Mouse (Mus musculus) gastrocnemius, adult 18-20 months (tissue): ENCODE results near the gene Susd1. TPM values are rescaled to one million over a fixed set of nuclear protein-coding genes. Genes with fewer than 3 reads are reported as not detected.

Experiments used
- DNase-seq: peaks from one replicate; pipeline ENCODE4 v3.0.0; 2021; ENCODE audit warnings: low spot score
- total RNA-seq, 2 experiments: library from RNA; stranded (reverse); gene quantifications; 2 replicates each; pipeline ENCODE4 v1.2.3; 2021

Susd1 gene
- total RNA-seq, 2 experiments from 2014 or later, result 0.45 to 0.50 TPM

DNA sequence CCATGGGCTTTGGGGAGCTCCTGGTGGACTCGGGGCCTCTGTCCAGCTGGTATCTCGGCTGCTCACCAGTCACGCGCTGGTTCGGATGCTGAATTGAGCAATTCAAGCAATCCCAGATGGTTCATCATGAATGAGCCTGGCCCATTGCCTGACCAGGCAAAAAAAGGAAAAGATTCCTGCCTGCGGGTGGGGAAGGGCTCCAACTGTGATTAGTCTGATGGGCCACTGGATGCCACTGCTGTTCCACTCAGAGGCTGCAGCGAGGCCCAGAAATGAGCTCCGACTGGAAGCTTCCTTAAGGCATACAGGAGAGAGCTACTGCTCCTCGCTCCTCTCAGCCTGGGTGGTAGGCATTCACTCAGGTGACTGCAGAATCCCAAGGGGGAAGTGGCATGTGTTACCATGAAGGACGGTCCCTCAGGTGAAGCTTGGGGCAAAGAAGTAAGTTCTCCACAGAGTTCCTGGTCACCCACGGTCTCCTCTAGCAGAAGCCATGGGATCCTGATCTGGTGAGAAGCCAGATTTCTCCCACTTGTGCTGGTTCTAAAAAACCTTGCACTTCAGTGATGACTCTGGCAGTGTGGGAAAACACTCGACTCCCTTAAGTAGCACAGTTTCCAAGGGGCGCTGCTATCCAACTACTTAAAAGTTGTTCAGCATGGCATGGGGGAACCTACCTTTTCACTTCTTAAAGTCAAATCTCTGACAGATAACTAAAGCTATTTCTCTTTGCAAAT lies 57.3 kb downstream of the Susd1 start:
- peak; percentile 73 for DNase-seq

GRCm38 (mm10) chr4:59380478-59380877 lies 58.0 kb downstream of the Susd1 start:
- DNase-seq, result no peak

DNA sequence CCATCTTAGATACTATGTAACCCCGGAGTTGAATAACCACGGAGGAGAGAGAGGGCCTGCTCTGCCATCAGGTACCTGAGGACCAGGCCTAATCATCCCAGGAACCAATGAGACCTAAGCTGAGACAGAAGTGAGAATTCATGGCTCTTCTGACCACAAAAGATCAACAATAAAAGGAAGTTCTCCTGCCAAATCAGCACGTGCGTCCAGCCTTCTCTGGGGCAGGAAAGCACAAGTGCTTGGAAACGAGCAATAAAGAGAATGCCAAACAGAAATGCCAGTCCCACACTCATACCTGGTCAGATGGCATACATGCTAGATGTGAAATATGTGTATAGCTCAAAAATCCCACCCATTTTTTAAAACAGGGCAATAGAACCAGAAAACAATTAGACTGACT lies 58.6 kb downstream of the Susd1 start:
- DNase-seq, result no peak

GRCm38 (mm10) chr4:59378631-59379030 lies 59.8 kb downstream of the Susd1 start:
- no peak for DNase-seq

DNA sequence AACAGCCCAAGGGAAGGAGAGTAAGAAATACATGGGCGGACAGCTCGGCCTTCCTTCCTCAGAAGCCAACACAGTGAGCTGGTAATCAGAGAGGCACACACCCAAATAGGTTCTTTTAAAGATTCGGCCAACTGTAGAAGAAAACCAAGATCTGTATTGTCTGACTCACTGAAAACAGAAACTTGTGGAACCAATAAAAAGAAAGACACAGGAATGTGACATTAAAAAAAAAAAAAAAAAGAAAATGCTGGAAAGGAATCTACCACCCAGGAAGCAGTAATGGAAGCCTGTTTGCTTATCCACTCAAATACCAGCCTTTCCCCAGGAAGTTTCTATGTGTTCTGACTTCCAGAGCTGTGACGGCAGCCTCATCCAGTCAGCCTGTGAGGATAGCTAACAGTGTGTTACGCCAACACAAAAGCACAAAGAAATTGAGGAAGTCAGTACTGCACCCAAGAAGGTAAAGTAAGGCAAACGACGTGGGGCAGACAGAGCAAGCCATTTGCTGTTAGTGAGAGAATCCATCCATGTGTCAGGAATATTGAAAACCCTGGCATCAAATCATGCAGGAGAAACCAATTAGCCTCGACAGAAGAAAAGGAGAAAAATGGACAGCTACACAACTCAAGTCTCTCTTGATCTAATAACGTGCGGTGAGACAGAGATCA lies 64.0 kb downstream of the Susd1 start:
- DNase-seq, result no peak

DNA sequence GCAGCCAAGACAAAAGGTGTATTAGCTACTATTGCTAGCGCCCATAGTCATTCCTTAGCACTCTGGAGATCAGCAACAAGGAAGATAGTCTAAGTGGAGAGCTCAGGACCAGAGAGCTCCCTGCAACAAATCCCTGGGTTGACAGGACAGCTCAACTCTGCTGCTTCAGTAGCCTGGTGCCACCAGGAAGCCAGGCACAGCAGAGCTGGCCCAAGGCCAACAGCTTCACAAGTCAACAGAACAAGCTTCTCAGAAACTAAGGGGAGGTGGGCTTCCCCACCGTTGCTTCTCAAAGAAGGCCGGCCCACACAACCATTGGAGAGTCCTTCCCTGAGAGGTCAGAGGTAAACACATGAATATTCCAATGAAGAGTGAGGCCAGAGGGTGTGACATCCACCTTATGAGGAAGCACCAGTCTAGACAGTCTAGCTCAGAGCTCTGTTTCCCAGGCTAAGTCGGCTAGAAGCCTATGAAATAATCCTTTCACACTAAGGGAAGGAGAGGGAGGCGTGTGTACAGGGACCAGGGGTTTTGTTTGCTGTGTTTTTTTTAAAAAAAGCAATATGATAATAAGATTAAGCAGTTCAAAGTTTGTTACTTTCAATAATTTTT lies 65.8 kb downstream of the Susd1 start:
- no peak for DNase-seq

DNA sequence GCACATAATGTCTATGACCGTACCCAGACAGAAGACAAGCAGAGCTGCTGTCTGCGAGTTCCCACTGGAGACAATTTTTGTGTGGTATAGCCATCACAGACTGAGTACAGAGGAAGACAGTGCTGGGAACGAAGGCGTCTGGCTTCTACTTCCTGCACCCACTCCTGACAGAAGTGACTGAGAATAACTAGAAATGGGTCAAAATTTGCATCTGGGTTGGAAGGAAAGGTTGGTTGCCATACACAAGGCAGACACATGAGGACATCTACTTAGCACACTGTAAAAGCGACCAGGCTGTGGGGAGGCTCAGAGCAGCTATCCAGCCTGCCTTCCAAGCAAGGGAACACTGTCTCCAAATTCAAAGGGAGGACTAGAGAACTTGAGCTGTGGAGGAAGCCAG lies 66.5 kb downstream of the Susd1 start:
- DNase-seq, result no peak

GRCm38 (mm10) chr4:59369941-59370340 lies 68.5 kb downstream of the Susd1 start:
- DNase-seq, result no peak

GRCm38 (mm10) chr4:59368118-59368517 lies 70.3 kb downstream of the Susd1 start:
- no peak for DNase-seq

DNA sequence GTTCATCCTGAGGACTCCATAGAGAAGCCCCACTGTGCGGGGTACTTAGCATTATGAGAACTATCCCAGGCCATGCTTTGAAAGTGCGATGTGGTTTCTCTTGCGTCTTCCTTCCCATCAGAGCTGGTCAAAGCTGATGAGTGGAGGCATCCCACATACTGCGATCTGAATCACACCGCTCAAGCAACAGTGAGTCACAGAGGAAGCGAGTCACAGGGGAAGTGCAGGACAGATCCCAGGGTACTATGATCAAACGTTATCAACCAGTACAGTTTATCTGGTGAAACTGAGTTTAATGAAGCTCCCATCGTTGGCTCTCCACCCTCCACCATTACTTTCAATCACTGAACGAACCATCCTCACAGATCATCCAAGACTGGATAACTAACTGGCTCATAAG lies 72.2 kb downstream of the Susd1 start:
- DNase-seq, result no peak

DNA sequence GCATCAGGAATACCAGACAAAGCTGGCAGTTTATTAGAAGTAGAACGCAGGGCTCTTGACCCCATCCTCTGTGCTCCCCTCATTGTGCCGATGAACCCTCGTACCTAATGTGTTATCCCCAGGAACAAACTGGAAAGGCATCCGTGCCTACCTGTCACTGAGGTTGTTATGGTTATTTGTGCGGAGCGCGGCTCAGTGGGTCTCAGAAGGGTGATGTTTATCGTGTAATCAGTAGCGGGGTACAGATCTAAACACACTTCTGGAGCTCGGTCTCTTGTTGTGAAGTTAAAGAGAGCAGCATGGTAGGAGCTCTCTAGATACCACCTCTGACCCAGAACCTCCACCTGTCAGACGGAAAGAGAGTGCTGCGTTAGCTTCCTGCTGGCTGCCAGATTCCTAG lies 72.9 kb downstream of the Susd1 start:
- DNase-seq, result no peak

DNA sequence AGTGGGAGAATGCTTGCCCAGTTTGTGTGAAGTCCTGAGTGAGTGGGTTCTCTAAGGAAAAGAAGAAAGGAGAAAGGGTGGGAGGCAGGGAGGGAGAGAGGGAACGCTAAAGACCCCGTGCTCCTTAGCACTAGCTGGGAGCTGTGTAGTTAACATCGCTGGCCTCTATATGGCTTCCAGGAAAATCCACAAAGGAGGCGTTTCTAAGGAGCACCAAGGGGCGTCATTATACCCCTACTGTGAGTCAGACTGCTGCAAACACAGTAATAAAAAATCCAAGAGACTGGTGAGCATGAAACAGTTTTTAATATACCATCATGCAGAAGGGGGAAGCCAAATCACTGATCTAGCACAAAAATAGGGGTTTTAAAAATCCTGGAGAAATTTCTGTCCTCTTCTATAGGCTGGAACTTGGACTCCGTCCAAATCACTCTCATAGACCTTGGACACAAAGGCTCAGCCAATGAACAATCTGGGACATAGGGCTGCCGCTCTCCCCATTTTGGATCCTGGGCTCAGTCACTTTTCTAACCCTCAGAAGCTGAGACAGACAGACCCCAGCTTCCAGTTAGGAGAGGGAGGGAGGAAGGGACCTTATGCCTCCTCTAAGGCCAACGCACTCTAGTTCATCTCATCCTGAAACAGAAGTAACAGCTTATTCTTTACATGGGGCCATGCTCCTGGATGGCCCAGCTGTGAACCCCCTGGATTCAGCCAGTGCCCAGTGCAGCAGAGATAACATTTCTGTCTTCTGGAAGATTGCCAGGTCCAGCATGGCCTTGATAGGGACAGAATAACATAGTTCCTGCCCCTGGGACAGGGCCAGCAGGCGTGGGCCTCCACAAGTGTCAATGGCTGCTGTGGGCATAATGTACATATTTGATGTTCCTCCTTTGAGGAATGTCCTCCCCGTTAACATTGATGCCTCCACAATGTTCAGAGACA lies 73.9 kb downstream of the Susd1 start:
- DNase-seq, result no peak

DNA sequence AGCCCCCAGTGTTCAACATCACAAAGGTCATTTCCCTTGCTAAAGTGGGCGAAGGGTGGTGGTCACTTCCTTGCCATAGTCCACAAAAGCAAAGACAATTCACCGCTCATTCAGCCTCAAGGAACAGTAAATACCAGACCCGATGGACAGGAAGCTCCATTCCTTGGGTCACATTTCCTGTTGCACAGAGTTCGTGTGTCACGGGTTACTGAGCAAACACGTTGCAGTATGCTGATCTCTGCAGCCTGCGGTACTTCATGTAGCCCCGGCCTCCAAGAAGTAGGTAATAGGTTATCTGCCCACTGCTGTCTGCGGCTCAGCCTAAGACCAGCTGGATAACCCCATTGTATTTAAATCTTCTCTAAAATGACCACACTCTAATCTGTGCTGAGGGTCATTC lies 75.4 kb downstream of the Susd1 start:
- DNase-seq, result no peak

- peak; percentile 76 for DNase-seq
These were observed 77.7 kb downstream of the Susd1 start for GRCm38 (mm10) chr4:59360704-59361103.

GRCm38 (mm10) chr4:59359921-59360320 lies 78.5 kb downstream of the Susd1 start:
- no peak for DNase-seq

DNA sequence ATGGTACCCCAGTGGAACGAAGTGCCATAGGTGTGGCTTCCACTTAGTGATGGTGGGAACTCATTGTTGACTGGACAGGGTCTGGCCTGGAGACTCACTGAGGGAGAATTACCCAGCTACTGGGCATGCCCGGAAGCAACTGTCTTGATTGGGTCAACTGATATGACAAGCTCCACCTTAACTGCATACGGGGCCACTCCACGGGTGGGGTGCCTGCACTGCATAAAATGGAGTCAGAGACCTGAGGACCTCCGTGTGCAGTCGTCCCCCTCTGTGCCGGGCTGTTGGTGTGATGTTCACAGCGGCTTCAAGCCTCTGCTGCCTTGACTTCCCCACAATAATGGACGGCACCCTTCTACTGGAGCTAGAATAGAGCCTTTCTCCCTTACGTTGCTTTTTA lies 79.5 kb downstream of the Susd1 start:
- DNase-seq, result no peak

DNA sequence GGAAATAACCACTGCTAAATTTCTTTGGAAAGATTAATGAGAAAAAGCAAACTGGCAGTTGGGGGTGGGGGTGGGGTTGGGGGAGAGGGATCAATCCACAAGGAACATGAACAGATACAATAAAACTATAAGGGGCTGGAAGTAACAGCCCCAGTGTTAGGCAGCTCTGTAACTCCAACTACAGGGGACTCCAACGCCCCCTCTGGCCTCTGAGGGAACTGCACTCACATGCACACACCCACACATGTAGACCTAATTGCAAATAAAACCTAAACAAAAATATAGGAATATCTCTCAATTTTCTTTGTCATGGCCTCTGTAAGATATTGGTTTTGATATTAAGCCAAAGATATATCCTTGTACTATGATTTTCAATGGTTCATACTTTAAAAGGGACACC lies 83.0 kb downstream of the Susd1 start:
- no peak for DNase-seq

- DNase-seq, result no peak
These were observed 83.8 kb downstream of the Susd1 start for GRCm38 (mm10) chr4:59354666-59355065.

DNA sequence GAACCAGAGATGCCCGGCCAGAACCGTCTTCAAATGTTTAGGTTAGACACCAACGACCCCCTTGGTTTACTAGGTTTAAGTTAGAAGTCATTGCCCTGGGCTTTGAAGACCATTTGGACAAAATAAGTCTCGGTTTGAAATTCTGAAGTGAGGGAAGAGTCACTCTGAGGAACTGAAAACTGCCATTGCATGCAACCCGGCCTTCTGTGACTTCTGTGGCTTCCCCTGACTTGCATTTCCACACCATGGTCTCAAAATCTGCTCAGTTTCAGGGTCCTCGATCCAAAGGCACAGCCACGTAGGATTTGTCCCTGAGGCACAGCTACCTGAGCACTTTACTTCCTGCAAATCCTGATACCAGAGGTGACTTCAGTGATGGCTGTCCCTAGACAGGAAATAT lies 86.5 kb downstream of the Susd1 start:
- DNase-seq, result no peak

- DNase-seq, result no peak
These were observed 88.1 kb downstream of the Susd1 start for GRCm38 (mm10) chr4:59350354-59350753.

DNA sequence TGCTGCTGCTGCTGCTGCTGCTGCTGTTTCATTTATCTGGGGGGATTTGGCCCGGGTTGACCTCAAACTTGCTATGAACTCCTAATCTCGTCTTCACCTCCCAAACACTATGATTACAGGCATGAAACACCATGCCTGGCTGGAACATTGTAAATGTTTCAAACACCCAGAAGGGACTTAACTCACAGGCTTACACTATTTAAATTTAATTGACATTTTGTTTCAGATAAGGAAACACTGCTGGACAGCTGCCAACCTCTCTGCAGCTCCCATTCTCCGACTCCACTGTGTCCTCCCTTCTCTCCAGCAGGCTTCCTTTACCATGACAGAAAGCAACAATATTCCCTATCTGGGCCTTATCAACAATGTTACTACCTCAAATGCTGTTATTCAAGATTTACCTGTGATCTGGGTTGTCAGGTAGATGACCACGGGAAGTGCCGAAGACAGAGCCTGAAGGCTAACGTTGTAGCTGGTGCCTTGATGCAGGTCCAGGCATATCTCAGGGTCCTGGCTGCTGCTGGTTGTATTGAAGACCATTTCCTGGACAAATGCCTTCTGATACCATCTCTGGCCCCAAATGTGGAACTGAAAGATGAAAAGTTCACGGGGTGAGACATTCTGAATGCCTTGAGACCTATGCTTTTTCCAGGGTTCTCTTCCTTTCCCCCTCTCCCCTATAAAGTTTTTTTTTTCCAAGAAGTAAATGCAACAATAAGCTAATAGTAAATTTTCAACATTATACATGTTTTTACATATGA lies 88.8 kb downstream of the Susd1 start:
- DNase-seq, result no peak
